Mouse (Mus musculus): ENCODE data around the gene Nkx3-2. TPM values are rescaled to one million over a fixed set of nuclear protein-coding genes. Genes with fewer than 3 reads are reported as not detected.
A peak's percentile ranks its signal among the peaks of the same experiment; 100 is the strongest.

Nkx3-2 gene
- total RNA-seq, 2 experiments from 2014 or later: not detected

DNA sequence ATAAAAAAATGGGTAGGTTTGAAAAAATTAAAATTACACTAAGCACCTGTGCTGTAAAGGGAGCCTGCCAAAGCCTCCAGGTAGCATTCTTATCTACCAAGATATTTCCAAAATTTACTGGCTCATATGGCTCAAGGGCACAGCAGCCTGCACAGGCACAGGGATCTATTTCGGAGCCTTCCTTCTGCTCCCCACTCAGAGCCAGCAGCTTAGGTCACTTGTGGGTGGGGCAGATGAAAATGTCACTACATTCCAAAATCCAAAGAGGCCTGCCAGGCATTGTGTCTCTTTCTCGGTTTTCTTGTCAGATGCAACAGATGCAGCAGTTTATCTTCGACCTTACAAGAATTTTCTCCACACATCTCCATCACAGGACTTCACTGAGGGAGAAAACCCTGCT is 15.7 kb upstream of the Nkx3-2 start:
- TF ChIP-seq CTCF (IDR thresholded peaks at IDR 0.05): no peak
- Histone ChIP-seq H3K4me3 (no peak overlapping the region), H3K27ac (no peak overlapping the region)
- intact Hi-C loops (cut with DNase I): no loop called here
- DNase-seq (ENCODE audit: extremely low spot score in 1 of 2, low spot score in 2 of 2): no peak

DNA sequence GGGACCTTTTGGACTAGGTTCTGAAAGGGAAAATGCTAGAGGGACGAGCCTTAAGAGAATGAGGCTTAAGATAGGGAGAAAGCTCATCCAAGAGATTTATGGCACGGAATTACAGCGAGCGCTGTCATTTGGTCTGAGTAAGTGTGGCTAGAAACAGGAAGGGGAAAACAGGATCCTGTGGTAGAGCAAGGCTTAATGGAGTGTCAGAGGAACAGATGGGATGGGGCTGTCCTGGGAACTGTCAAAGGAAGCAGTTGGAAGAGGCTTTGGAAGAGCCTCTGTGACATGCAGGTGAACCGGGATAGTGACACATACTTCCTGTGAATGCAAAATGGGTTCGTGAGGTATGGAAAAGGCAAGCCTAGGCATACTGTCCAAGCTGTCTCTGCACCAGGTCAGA is 11.4 kb upstream of the Nkx3-2 start:
- no peak for DNase-seq (ENCODE audit: extremely low spot score in 1 of 2, low spot score in 2 of 2)
- Histone ChIP-seq H3K27ac (no peak overlapping the region), H3K4me3 (no peak overlapping the region)
- intact Hi-C loops (cut with DNase I): no loop called here
- no peak for TF ChIP-seq CTCF (IDR thresholded peaks at IDR 0.05)

DNA sequence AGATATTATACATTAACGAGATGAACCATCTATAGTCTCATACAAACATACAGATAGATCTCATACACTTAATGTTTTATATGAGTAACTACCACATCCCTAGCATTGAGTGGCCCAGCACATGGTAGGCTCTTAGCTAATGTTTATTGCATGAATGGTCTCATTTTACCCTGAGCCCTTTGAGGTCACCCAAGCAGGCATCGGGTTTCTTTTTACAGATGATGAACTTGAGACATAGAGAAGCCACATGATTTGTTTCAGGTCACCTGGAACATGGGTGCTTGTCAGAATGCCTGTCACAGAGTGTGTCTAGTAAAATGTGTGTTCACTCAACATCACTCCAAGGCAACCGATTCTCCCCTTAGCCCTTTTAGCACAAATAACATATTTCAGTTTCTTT is 11.0 kb upstream of the Nkx3-2 start:
- TF ChIP-seq CTCF (IDR thresholded peaks at IDR 0.05): no peak
- Histone ChIP-seq H3K27ac (no peak overlapping the region), H3K4me3 (no peak overlapping the region)
- intact Hi-C loops (cut with DNase I): no loop called here
- DNase-seq (ENCODE audit: extremely low spot score in 1 of 2, low spot score in 2 of 2): no peak

DNA sequence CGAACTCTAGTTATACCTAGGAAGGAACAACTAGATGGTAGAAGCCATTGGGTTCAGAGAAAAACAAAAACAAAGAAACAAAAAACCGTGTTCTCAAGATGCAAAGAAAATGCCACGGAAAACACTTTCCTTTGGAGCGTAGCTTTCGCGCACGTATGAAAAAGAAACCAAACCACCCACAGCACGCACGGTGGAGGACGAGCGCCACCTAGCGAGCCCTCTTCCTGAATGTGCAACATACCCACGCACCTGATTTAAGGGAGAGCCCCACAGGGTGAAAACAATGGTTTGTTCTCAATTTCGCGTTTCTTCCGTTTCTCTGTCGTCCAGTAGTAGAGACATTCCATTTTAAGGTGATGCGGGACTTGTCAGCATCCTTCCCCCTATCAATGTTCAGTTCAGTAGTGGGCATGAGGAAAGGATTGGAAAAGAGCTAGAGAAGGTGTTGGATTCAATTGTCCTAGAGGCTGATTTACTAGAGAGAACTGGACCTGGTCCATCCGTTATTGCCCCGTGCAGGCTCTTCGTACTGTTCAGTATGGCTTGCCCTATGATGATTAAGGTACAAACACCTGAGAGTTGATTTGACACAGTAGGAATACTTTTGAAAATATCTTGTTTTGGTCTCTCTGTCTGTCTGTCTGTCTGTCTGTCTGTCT is 4.2 kb upstream of the Nkx3-2 start:
- peak; percentile 94 for TF ChIP-seq CTCF (IDR thresholded peaks at IDR 0.05)
- no peak overlapping the region for H3K27ac ChIP-seq
- DNase-seq (ENCODE audit: extremely low spot score in 1 of 2, low spot score in 2 of 2): peak; percentile 79 to 84
- peak overlapping the region; percentile 39 for H3K4me3 ChIP-seq
- intact Hi-C loops (cut with DNase I): loop anchor here (1.0 kb wide), 2 partner anchors 643 to 716 kb away; no protein-coding TSS in a partner anchor

DNA sequence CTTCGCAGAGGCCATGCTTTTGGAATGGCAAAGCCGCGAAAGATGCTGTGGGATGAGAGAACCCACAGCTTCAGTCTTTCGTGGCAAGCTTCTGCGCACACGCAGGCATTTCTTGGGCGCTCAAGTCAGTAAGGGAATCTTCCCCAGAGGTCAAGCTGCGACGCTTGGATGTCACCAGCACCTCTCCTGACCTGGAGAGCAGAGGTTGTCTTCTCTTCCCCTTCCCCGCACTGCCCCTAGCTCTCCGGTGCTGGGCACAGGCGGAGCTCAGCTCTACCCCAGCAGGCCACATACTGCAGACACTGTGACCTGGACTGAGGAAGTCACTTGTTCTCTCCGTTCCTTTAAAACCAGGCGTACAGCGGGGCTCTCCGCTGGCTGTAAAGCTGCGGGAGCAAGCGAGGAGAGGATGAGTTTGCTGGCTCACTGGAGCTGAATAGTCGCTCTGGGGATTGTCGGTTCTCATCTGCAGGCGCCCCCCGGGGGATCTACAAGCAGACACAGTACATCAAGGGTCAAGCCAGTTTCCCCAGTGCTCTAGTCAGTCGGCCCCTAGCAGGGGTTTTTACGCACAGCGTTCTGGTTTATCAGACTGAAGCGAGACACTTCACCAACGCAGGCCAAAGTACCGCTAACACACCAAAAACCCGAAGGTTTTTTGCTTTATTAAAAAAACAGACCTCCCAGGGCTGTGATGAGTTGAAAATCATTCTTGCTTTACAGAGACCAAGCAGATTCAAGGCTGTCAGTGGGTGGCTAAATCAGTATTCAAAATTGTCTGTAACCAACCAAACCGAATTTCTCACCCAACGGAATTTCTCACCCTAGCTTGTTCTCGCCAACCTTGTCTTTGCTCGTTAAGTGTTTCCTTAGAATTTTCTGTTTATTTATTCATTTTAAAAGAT is 3.2 kb upstream of the Nkx3-2 start:
- TF ChIP-seq CTCF (IDR thresholded peaks at IDR 0.05): no peak

DNA sequence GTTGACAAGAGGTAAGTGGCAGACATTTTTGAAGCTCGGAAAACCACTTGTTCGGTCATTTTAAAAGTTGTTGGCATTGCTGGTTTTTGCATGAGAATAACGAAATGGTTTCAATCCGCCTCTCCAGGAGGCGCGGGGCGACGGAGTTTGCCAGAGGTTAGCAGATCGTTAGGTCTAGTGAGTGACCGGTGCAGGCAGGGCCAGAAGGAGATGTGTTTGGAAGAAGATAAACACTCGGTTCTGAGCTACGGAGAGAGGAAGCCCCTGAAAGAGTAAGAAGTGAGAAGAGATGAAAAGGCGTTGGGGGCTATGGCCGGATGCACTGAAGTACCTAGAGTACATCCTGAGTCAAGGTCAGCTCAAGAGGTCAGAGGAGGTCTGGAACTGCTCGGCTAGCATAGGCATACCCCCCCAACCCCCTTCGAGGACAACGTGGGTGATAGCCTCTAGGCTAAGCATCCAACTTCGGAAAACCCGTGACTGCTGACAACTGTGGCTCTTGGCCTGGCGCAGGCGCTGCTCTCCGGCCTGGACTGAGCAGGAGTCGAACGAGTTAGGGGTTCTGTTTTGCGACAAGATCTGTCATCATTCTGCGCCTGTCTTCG is 2.2 kb upstream of the Nkx3-2 start:
- Histone ChIP-seq H3K4me3 (no peak overlapping the region), H3K27ac (no peak overlapping the region)
- intact Hi-C loops (cut with DNase I): no loop called here
- DNase-seq (ENCODE audit: extremely low spot score in 1 of 2, low spot score in 2 of 2): no peak
- TF ChIP-seq CTCF (IDR thresholded peaks at IDR 0.05): no peak

More for the DNA sequence above, 3.2 kb upstream of the Nkx3-2 start:
- intact Hi-C loops (cut with DNase I): loop anchor here (1.0 kb wide), 2 partner anchors 642 to 715 kb away; no protein-coding TSS in a partner anchor
- Histone ChIP-seq H3K27ac (no peak overlapping the region), H3K4me3 (peak overlapping the region; percentile 39)
- no peak for DNase-seq (ENCODE audit: extremely low spot score in 1 of 2, low spot score in 2 of 2)

DNA sequence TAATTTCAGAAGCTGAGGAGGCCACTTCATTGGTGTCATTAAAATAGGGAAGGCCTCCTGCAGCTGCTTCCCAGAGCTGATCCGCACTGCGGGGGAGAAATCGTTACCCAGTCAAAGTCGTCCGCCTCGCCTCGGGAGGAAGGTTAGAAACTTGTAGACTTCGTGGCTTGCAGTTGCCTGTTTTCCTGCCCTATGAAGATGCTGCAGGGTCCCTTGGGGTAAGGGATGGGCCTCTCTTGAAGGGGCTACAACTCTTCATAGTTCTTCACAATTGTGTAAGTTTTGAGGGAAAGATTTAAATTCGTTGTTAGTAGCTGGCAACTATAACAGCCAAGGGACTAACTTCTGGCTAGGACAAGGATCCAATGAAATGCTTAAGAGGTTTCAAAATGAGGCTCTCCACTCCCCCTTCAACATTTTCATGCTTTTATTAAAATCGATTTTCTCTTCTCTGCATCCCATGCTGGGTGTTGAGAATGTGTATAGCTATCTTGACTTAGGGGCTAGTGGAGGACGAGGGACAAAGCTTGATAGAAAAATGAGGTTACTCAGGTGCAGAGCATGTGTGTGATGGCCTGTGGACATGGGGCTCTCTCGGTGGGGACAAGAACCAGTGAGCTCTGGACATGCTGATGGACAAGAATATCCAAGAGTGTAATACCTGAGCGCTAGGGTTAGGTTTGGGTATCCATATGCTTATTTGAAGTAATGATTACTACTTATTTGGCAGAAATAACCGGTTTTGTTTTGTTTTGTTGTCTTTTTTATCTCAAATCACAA is 1.5 kb upstream of the Nkx3-2 start:
- intact Hi-C loops (cut with DNase I): loop anchor here (1.0 kb wide), 1 partner anchor 58 kb away; the partner anchor contains the start of gene Rab28
- no peak overlapping the region for H3K27ac ChIP-seq
- no peak overlapping the region for H3K4me3 ChIP-seq

DNA sequence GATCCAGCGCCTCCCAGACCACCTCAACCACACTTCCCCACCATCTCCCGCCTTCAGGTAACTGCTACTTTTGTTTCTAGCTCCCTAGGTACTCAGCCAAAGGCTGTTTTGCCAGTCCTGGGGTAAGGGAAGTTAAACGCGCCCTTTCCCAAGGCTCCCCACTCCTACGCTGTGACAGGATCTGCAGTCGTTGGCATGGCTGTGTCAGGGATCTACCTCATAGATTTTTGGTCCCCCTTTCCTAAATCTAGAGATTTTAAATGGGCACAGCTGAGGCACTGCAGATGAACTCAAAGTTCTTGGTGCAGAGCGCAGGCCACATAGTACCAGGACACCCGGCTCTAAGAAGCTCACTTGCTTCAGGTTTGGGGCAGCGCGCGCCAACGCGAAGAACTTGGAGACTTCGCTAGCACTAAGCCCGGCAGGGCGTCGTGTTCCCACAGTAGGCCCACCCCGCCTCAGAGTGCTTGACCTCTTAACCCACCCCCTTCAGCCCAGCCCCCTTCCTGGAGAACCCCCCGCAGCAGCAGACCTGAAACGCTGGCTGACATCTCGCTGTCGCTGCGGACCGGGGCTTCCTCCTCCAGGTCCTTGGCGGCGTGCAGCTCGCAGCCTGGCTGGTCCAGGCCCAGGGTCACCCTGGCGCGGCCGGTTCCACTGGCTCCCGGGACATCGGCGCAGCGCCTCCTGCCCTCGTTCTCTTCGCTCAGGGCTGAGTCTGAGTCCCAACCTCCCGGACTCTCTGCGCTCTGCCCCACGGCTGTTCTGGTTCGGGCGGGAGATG is 1.2 kb downstream of the Nkx3-2 start:
- TF ChIP-seq CTCF (IDR thresholded peaks at IDR 0.05): no peak
- Histone ChIP-seq H3K4me3 (no peak overlapping the region), H3K27ac (no peak overlapping the region)
- DNase-seq (ENCODE audit: extremely low spot score in 1 of 2, low spot score in 2 of 2): no peak
- intact Hi-C loops (cut with DNase I): no loop called here

More for the DNA sequence above, 1.5 kb upstream of the Nkx3-2 start:
- DNase-seq (ENCODE audit: extremely low spot score in 1 of 2, low spot score in 2 of 2): no peak
- TF ChIP-seq CTCF (IDR thresholded peaks at IDR 0.05): no peak

DNA sequence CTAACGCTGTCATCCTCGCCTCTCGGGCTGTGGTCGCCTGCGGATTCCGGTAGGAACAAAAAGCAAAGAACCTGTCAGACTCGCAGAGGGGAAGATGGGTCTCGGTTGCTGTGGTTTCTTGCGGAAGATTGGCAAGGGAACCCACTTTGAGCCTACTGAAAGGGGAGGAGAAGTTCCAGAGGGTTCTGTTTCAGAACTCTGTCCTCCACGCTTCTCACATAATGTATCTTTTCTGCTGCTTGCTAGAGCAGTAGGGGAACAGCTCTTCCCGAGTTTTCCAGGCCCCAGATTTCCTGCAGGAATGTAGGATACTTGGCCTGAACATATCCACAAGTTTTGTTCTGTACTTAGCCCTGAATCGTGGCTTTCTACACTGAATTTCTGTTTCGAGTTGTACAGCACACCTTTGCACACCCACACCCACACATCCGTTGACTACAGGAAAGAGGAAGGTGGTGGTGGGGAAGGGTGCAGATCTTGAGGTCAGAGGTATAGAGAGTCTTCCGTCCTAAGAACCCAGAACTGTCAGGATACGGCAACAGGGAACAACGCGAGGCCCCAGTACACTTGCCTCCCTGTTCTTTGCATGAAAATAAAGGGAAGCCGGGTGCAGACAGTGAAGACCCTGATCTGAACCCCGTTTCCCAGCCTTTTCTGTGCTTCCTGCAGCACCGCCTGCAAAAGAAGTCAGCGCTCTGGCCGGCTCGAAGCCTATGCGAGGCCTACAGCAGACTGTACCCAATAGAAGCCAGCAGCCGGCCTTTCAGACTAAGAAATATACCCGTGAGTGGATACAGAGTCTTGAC is 2.0 kb downstream of the Nkx3-2 start:
- no peak for TF ChIP-seq CTCF (IDR thresholded peaks at IDR 0.05)
- no peak overlapping the region for H3K4me3 ChIP-seq
- intact Hi-C loops (cut with DNase I): no loop called here
- no peak for DNase-seq (ENCODE audit: extremely low spot score in 1 of 2, low spot score in 2 of 2)
- no peak overlapping the region for H3K27ac ChIP-seq

DNA sequence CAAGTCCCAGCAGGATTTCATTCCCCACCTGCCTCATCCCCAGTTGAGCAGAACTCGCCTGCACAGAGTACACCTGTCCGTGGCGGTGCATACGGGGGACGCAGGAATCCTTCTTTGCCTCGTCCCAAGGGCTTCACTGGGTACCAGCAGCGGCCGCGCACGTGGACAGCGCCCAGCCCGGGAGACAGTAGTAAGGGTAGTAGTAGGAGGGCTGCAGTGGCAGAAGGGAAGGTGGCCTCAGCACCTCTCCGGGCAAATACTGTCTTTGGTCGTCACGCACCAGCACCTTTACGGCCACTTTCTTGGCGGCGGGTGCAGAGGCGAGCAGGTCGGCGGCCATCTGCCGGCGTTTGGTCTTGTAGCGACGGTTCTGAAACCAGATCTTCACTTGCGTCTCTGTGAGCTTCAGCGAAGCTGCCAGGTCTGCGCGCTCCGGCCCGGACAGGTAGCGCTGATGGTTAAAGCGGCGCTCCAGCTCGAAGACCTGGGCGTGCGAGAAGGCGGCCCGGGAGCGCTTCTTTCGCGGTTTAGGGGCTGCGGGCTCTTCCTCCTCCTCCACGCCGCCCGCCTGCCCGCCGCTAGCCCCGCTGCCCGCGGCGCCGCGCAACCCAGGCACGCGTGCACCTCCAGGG is 2.7 kb downstream of the Nkx3-2 start:
- Histone ChIP-seq H3K4me3 (no peak overlapping the region), H3K27ac (no peak overlapping the region)
- intact Hi-C loops (cut with DNase I): no loop called here
- no peak for TF ChIP-seq CTCF (IDR thresholded peaks at IDR 0.05)
- no peak for DNase-seq (ENCODE audit: extremely low spot score in 1 of 2, low spot score in 2 of 2)

All from left cerebral cortex, adult 2 months (tissue).